Mouse (Mus musculus) mammary gland, adult 2 months (tissue): Measurements from ENCODE around the gene Padi2. TPM values are rescaled to one million over a fixed set of nuclear protein-coding genes. Genes with fewer than 3 reads are reported as not detected.

Experiments
- polyA plus RNA-seq: library from polyadenylated mRNA; depleted of rRNA; stranded (reverse); fragments of >200 nt; gene quantifications from 2 replicates; pipeline ENCODE4 v1.2.3, GENCODE M21; 2012; ENCODE audit warnings: low replicate concordance; rRNA removed

The Padi2 gene
- polyA plus RNA-seq: 18.7 and 47.7 TPM in 2 replicates

DNA sequence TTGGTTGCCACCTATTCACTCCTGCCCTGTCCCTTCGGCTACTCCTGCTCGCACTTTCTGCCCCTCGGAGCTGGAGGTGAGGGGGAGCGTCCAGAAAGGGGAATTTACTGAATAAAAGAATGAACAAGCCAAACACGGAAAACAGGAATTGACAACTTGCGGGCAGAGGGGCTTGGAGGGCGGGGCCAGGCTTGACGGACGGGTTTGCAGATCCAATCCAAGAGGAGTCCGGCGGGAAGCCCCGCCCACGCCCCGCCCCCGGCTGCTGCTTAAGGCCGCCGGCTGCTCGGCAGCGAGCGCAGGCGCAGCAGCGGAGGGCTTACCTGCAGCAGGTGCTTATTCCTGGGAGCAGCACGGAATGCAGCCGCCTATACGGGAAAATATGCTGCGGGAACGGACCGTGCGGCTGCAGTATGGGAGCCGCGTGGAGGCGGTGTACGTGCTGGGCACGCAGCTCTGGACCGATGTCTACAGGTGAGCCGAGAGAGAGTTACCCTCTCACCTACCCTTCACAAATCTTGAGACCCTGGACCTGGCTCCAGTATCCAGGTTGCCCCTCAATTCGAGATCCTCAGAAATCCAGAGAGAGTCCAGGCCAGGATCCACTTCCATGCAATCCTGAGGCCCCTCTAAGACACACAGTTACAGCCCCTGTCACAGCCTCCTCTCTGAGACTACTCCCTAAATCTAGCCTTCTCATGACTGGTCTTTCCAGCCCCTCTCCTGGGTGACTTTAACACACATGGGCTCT is at the start of gene Padi2:
Gene Padi2 (plus strand): TSS at position 269 of the 751 bp plus-strand sequence.

GRCm38 (mm10) chr4:140960781-140961466 is 54.8 kb downstream of the Padi2 start, which contains the start of gene Sdhb:
Sdhb (plus strand) TSS chr4:140961203.

GRCm38 (mm10) chr4:140986711-140987395 is 80.7 kb downstream of the Padi2 start, which contains the start of gene Atp13a2:
Atp13a2 (plus strand) TSS chr4:140986873.

Other genes with a start within 250 kb of the Padi2 start
- gene Arhgef10l, start 240.3 kb upstream of the Padi2 start, polyA plus RNA-seq: 33.4 and 36.2 TPM in 2 replicates
- gene Rcc2, start 205.8 kb upstream of the Padi2 start, polyA plus RNA-seq: 37.9 and 74.7 TPM in 2 replicates
- not detected in 2 replicates for gene Padi6, start 163.7 kb upstream of the Padi2 start, polyA plus RNA-seq
- 4.0 and 4.8 TPM in 2 replicates for gene Padi4, start 132.1 kb upstream of the Padi2 start, polyA plus RNA-seq
- gene Padi3, start 95.7 kb upstream of the Padi2 start, polyA plus RNA-seq: 0.92 and 1.1 TPM in 2 replicates
- 0.19 and 0.32 TPM in 2 replicates for gene Padi1, start 60.6 kb upstream of the Padi2 start, polyA plus RNA-seq
- 271 and 433 TPM in 2 replicates for gene Sdhb, start 54.9 kb downstream of the Padi2 start, polyA plus RNA-seq
- gene Atp13a2, start 80.5 kb downstream of the Padi2 start, polyA plus RNA-seq: 138 and 272 TPM in 2 replicates
- gene Mfap2, start 104.1 kb downstream of the Padi2 start, polyA plus RNA-seq: 169 and 198 TPM in 2 replicates
- 6.2 and 11.2 TPM in 2 replicates for gene Crocc, start 154.2 kb downstream of the Padi2 start, polyA plus RNA-seq
- gene Necap2, start 172.0 kb downstream of the Padi2 start, polyA plus RNA-seq: 69.7 and 101 TPM in 2 replicates
- gene Spata21, start 182.0 kb downstream of the Padi2 start, polyA plus RNA-seq: not detected in 2 replicates
- 34.3 and 57.3 TPM in 2 replicates for gene Szrd1, start 233.4 kb downstream of the Padi2 start, polyA plus RNA-seq
- 14.7 and 18.9 TPM in 2 replicates for gene Fbxo42, start 241.6 kb downstream of the Padi2 start, polyA plus RNA-seq